Mouse (Mus musculus): Measurements from ENCODE around the gene Baat.

DNA sequence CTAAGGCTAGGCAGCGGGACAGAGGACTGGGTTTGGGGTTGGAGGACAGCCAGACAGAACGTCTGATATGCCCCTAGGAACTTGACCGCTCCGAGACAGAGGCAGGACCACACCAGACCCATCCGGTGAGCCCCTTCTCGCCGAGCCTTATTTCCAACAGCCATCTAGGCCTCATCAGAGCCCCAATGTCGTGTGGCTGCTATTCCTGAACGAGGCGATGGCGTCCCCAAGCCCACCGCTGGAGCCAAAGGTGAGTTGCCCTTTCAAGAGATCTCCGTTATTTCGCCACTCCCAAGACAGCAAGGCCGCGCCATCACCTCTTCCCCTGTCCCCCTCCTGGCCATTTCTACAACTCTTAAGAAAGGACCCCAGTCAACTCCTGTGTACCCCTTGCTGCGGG, 15.0 kb upstream of the Baat start:
- TF ChIP-seq CTCF (IDR thresholded peaks at IDR 0.05) (no peak), POLR2A (IDR thresholded peaks at IDR 0.05; ENCODE audit: insufficient read depth, low read depth, low read length) (no peak)
